Mouse (Mus musculus) colon, adult 2 months (tissue): ENCODE results near the gene Nop14. TPM values are rescaled to one million over a fixed set of nuclear protein-coding genes. Genes with fewer than 3 reads are reported as not detected.

ENCODE experiments used
- polyA plus RNA-seq: library from polyadenylated mRNA; depleted of rRNA; stranded (reverse); fragments of >200 nt; gene quantifications from 2 replicates; pipeline ENCODE4 v1.2.3, GENCODE M21; 2012; rRNA removed

Gene Nop14
- polyA plus RNA-seq = 6.6 and 8.7 TPM in 2 replicates

DNA sequence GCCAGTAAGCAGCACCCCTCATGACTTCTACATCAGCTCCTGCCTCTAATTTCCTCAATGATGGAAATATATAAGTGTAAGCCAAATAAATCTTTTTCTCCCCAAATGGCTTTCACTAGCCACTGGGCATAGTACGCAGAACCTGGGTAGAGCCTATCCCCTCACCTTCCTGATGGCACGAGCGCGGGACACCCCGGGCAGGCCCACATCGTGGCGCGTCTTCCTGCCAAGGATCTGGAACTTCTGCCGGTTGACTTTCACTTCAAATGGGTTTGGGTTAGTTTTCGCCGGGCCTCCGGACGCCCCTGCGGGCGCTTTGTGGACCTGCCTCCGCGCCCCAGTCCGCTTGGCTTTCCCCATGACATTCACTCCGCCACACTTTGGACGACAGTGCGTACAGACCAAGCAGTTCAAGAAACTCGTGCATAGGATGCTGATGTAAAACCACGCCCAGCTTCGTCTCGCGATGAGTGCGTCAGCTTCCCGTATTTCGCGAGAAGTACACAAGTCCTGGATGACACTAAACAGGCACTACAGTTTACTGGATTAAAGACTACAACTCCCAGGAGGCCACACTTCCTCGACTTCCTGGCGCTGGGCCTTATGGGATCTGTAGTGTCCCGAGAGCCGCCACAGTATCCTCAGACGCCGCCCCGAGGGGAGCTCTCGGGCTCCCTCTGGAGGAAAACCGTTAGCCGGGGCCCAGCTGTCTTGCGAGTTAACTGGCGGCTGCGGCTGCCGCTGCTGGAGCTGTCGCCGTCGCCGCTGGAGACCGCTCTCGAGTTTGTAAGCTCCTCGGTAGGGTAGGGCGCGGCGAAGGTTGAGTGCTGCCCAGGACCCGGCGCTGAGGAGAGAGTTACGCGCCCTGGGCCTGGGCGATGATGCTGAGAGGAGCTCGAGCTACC lies at the start of gene Nop14, which contains the start of gene Grk4:
TSS of gene Nop14 (minus strand) at position 463 of the 905 bp plus-strand sequence.
TSS of gene Grk4 (plus strand) at position 694 of the 905 bp plus-strand sequence.

DNA sequence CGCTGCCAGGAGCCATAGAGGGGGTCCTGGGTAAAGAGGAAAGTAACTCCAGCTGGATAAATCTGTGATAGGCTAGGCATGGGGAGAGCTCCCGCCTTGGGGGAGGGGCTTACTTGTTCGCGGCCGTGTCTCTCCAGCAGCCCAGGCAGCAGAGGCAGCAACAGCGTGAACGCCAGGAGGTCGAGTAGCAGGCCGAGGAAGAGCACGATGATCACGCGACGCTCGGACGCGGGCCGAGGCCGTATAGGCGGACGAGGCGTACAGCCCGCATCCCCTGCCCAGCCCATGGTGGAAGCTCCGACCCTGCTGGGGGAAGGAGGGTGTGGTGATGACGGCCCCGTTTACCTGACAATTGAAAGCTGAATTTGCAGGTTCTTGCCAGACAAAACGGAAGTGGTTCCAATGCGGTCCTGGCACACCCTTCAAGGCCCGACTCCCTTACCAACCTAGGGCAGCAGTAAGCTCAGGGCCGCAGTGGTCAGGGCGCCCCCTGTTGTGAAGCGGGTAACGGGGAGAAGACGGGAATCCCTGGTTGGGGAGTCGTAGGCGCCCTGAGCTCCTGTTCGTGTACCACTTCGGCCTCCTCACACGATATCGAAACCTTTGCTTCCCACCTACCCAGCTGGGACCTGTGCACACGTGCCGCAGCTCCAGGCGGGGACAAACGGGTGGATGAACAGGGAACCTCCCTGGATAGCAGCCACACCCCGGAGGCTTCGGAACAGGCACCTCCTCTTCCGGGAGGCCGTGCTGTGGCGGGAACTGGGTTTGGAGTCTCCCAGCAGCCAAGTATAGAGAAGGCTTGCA lies 23.3 kb downstream of the Nop14 start, which contains the start of gene Mfsd10:
TSS of gene Mfsd10 (minus strand) at position 732 of the 807 bp plus-strand sequence.

Other genes starting within 250 kb of the Nop14 start
- 25.2 and 29.5 TPM in 2 replicates for gene Tnip2, start 146.2 kb downstream of the Nop14 start, polyA plus RNA-seq
- 9.6 and 10.1 TPM in 2 replicates for gene Sh3bp2, start 134.3 kb downstream of the Nop14 start, polyA plus RNA-seq
- gene Add1, start 86.5 kb downstream of the Nop14 start, polyA plus RNA-seq = 211 and 227 TPM in 2 replicates
- gene Mfsd10, start 22.9 kb downstream of the Nop14 start, polyA plus RNA-seq = 130 and 143 TPM in 2 replicates
- gene Grk4, start 231 bp upstream of the Nop14 start, polyA plus RNA-seq = 1.6 and 1.7 TPM in 2 replicates
- gene Htt, start 101.6 kb upstream of the Nop14 start, polyA plus RNA-seq = 9.9 and 10.7 TPM in 2 replicates
- 6.2 and 8.0 TPM in 2 replicates for gene Msantd1, start 247.9 kb upstream of the Nop14 start, polyA plus RNA-seq